Mouse (Mus musculus): Measurements from ENCODE around the gene Golt1a.

GRCm38 (mm10) chr1:133364022-133364630, 54.5 kb downstream of the Golt1a start:
- TF ChIP-seq POLR2A (IDR thresholded peaks at IDR 0.05; ENCODE audit: borderline replicate concordance, extremely low read depth, low read depth, low read length) = no peak
- no peak for TF ChIP-seq CTCF (IDR thresholded peaks at IDR 0.05; ENCODE audit: insufficient read depth, low read length)
